Mouse (Mus musculus): ENCODE data around the gene Aldh5a1.
"Not testable (repeated sequence)": the region's sequence is repeated elsewhere in the genome, so short reads cannot be mapped to it uniquely, and the experiment has no call there.

Aldh5a1 gene

DNA sequence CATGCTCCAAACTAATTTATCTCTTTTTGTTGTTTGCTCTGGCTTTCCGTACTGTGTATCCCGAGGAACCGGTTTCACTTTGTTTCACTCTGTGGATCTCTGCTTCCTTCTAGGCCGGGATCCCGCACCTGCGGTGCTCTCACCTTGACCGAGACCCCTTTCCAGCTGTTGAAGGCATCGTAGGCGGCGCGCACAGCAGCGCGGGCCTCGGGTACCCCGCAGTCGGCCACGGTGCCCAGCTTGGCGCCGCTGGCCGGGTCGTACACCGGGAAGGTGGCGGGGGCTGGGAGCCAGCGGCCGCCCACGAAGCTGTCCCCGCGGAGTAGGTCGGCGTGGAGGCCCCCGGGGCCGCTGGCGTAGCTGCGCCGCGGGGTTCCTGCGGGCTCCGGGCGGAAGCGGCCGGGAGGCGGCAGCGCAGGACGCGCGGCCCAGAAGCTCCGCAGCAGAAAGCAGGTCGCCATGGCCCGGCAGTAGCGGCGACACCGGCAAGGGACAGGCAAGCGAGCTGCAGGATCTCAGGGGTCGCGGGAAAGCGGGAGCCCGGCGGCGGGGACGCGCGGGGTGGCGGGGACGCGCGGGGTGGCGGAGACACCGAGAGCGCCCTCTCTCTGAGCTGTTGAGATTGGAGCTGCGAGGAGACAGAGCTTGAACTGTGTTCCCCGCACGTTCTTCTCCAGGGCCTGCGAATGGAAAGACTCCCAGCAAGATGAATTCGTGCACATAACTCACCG, at the start of gene Aldh5a1:
TSS of gene Aldh5a1 (minus strand) at position 554 of the 731 bp plus-strand sequence.
- DNase-seq (ENCODE audit: low spot score) = peak; percentile 82

- DNase-seq (ENCODE audit: low spot score) = no peak
These were observed 48.0 kb upstream of the Aldh5a1 start for GRCm38 (mm10) chr13:24985435-24985834.

GRCm38 (mm10) chr13:24981031-24981430, 43.6 kb upstream of the Aldh5a1 start:
- no peak for DNase-seq (ENCODE audit: low spot score)

- DNase-seq (ENCODE audit: low spot score) = no peak
These were observed 40.4 kb upstream of the Aldh5a1 start for GRCm38 (mm10) chr13:24977820-24978342.

DNA sequence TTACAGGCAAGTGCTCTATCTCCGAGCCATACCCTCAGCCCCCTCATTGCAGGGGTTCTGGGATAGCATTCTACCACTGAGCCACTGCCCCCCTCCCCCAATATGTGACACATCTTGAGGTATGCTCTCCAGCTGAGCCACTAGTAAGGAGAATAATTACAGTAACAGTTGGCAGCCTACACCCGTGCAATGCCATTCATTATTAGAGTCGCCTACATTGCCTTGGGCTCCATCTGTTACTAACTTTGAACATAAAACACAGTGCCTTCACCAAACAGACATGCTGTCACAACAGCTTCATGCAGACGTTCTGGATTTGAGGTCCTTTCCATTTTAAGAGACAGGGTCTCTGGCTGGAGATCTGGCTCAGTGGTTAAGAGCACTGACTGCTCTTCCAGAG, 38.9 kb upstream of the Aldh5a1 start:
- DNase-seq (ENCODE audit: low spot score) = no peak

DNA sequence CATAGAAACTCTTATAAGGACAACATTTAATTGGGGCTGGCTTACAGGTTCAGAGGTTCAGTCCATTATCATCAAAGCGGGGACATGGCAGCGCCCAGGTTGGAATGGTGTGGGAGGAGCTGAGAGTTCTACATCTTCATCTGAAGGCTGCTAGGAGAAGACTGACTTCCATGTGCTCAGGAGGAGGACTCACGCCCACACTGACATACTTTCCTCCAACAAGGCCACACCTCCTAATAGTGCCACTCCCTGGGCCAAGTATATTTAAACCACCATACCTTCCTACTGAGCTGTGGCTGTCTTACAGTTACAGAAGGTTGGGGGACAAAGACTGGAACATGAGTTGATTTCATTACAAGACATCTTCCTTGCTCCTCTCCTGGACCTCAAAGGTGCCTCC, 34.3 kb upstream of the Aldh5a1 start:
- DNase-seq (ENCODE audit: low spot score) = not testable (repeated sequence)

DNA sequence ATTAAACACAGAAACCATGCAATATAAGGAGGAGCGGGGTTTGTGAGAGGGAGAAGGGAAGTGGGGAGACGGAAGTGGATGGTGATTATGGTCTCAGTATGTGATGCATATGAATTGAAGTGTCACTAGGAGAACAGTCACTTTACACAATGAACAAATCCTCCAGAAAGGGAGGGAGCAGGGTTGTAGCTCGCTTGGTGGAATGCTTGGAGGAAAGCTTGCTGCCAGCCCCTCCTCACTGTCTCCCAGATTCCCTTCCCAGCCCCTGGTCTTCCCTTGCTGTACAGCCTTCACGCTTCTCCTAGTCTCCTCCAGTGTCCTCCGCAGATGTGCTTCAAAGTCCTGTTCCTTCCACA, 28.4 kb upstream of the Aldh5a1 start:
- DNase-seq (ENCODE audit: low spot score) = no peak

DNA sequence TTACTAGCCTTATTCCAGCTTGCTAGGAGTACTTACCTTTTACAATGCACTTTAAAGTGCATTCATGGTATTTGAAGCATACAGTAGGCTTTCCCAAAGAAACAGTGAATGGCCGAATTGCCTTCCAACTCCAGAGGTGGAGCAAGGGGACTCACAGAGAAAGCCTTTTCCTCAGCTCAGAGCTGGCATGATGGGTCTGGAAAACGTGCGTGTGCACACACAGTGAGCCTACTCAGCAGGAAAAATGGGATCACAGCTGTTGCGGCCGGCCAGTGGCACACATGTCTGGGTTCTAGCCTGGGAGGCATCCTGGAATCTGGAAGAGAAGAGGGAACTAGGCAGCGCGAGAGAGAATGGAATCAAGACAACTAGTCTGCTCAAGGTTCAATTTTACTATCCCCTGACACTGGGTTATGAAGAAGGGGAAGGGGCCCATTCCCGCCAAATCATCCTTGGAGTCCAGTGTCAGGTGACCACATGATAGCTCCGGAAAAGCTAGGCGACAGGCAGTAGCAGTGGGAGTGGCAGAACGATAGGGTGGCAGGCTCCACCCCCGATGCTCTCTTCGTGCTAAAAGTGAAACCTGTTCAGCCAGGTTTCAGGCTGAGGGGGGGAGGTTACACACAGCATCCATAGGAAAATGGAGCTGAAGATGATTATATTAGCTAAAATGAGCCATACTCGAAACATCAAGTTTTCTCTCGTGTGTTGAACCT, 27.8 kb upstream of the Aldh5a1 start:
- peak; percentile 33 for DNase-seq (ENCODE audit: low spot score)

- DNase-seq (ENCODE audit: low spot score) = no peak
These were observed 24.7 kb upstream of the Aldh5a1 start for GRCm38 (mm10) chr13:24962119-24962518.

DNA sequence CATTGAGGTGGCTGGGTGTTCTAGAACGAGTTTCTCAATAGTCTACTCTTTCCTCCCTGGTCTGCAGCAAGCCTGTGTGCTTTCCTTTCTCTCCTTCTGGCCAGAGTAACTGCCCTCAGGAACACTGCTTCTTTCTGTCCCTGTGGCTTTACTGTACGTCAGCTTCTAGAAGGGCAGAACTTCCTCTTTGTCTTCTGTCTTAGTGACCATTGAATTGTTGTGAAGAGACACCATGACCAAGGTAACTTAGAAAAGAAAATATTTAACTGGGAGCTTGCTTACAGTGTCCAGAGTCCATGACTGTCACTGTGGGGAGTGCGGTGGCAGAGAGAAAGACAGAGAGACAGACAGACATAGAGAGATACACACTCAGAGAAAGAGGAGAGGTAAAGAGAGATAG, 22.6 kb upstream of the Aldh5a1 start:
- DNase-seq (ENCODE audit: low spot score) = no peak

- DNase-seq (ENCODE audit: low spot score) = no peak
These were observed 21.2 kb upstream of the Aldh5a1 start for GRCm38 (mm10) chr13:24958671-24959070.

DNA sequence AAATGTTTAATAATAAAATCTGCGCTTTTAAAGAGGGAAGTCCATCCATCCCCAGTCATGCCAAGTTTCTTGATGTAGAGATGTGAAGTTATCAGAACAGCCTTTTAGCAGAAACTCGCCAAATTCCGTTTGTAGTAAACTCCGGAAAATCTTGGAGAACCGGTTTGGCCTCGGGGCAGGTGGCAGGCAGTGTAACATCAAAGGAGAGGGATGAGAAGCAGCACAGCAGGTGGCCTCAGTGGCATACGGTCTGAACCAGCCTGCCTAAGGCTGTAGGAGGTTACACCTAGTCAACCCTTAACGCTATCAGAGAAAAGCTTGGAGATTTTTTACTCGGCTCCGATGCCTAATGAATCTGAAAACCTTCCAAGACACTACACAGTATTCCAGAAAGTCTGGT, 18.0 kb upstream of the Aldh5a1 start:
- DNase-seq (ENCODE audit: low spot score) = peak; percentile 31

- no peak for DNase-seq (ENCODE audit: low spot score)
These were observed 17.6 kb upstream of the Aldh5a1 start for GRCm38 (mm10) chr13:24955091-24955490.

GRCm38 (mm10) chr13:24952659-24953058, 15.2 kb upstream of the Aldh5a1 start:
- DNase-seq (ENCODE audit: low spot score) = no peak

GRCm38 (mm10) chr13:24948870-24949269, 11.4 kb upstream of the Aldh5a1 start:
- DNase-seq (ENCODE audit: low spot score) = no peak

DNA sequence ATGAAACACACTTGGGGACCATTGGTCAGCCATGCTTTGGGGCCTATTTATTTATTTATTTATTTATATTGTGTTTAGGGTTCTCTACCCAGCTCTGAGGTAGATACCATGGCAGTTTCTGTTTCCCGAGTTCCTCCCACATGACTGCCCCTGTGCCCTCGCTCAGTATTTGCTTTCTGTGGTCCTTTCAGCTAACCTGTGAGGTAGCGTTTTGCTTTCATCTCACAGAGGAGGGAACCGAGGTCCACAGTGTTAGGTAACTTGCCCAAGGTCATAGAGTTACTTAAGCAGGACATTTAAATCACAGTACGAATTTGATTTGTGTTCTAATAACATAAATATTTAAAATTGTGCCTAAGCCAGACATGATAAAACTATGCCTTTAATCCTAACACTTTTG, 9.7 kb upstream of the Aldh5a1 start:
- no peak for DNase-seq (ENCODE audit: low spot score)

DNA sequence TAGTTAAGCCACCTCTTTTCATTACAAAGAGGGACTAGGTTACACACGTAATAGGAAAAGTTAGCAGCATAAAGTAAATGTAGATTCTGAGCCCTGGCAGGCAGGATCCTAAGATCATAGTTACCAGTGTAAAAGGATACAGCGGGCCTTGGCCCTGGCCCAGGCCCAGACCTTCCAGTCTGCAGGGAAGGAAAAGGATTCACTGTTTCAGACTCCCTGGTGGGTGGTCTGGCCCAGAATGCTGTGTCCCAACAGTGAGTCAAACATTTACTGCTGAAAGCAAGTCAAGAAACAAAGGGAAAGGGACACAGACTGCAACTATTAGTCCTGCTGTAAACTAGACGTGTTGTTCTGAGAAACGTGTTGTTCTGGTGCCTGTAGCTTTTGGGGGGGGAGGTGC, 8.1 kb upstream of the Aldh5a1 start:
- peak; percentile 50 for DNase-seq (ENCODE audit: low spot score)

- no peak for DNase-seq (ENCODE audit: low spot score)
These were observed 5.8 kb upstream of the Aldh5a1 start for GRCm38 (mm10) chr13:24943303-24943702.

- DNase-seq (ENCODE audit: low spot score) = no peak
These were observed 5.2 kb upstream of the Aldh5a1 start, which contains the start of gene Gpld1 for GRCm38 (mm10) chr13:24942512-24943282. TSS of gene Gpld1 (plus strand) at chr13:24943152.

DNA sequence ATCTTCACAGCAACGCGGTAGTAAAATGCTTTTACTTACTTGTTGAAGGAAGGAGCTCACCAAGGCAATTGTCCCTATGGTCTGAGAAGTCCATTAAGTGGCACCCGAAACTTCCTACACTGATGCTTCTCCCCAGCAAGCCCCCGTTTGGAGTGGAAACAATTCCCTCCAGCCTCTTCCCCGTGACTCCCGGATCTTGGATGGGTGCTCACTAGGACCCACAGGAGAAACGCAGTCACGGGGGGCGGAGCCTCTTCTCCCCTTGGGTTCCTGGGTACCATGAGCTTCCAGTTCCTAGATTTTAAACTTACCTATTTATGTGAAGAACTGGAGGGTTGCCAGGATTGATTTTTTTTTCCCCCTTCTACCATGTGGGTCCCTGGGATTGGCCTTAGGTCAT, 2.0 kb upstream of the Aldh5a1 start:
- no peak for DNase-seq (ENCODE audit: low spot score)

GRCm38 (mm10) chr13:24938683-24939082, 1.2 kb upstream of the Aldh5a1 start:
- DNase-seq (ENCODE audit: low spot score) = peak; percentile 86

GRCm38 (mm10) chr13:24937839-24938166, 342 bp upstream of the Aldh5a1 start:
- no peak for DNase-seq (ENCODE audit: low spot score)

GRCm38 (mm10) chr13:24936772-24937107, 721 bp downstream of the Aldh5a1 start:
- peak; percentile 41 for DNase-seq (ENCODE audit: low spot score)
